Mouse (Mus musculus) thymus, postnatal 0 days (tissue): ENCODE results near the gene Bmp3. TPM values are rescaled to one million over a fixed set of nuclear protein-coding genes. Genes with fewer than 3 reads are reported as not detected.

Experiments
- DNase-seq: peaks from one replicate; pipeline ENCODE4 v3.0.0-alpha.2; 2015; ENCODE audit warnings: low spot score
- polyA plus RNA-seq: library from polyadenylated mRNA; unstranded; fragments of >200 nt; fragmentation: Nextera tagmentation; extraction: Ambion mirVana; gene quantifications from 2 replicates; pipeline ENCODE4 v1.2.1, GENCODE M21; 2015

The Bmp3 gene
- polyA plus RNA-seq = 0.38 and 0.42 TPM in 2 replicates

- no peak for DNase-seq
Observed at GRCm38 (mm10) chr5:98854264-98854626, at the start of gene Bmp3. Bmp3 (plus strand) TSS chr5:98854415.

DNA sequence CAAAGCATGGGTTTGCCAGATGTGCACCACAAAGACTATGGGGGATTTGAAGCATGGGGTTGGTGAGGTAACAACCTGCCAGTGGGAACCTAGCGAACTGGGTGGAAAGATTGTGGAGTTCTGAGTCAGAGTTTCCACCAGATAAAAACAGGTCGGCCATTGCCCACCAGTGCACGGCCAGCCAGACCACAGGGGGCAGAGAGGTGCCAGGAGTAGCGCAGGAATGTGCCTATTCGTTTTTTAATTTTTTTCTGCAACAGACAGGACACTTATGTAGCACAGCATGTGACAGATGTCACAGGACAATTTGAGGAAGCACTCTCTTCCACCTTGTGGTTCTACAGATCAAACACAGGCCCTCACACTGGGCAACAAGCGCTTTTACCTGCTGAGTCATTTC lies 49.5 kb upstream of the Bmp3 start:
- DNase-seq = no peak

DNA sequence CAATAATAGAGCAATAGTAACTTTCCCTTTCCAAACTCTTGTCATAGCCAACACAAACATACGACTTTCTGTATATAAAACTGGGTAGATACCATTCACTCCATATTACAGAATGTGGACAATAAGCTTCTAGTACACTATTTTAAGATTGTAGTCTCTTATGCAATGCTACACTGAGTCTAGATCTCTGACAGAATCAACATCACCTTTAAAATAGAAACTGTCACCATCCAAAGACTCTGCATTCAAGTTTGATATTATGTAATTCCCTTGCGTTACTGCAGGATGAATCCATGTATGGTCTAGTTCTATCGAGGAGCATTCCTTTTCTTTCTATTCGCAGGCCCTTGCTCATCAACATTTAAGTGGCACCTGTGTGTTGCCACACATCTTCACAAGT lies 47.7 kb upstream of the Bmp3 start:
- DNase-seq = no peak

- no peak for DNase-seq
Observed at GRCm38 (mm10) chr5:98807022-98807421, 47.2 kb upstream of the Bmp3 start.

DNA sequence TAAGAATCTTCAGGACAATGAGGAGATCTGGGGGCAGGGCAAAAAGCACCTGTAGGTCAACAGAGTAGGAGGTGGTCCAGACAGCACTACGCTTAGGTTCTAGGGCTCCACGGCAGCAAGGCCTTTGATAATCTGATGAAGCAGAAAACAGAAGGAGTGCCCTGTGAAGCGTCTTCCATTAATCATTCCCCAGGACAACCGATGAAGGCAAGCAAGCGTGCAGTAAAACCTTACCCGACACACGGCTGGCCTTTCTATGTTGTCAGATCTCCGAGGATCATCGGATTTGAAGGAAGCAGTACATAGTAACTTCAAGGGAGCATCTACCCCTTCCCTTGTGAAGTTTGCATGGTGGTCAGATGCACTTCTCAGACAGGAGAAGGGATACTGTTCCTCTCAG lies 46.3 kb upstream of the Bmp3 start:
- no peak for DNase-seq

- no peak for DNase-seq
Observed at GRCm38 (mm10) chr5:98812380-98812779, 41.8 kb upstream of the Bmp3 start.

DNA sequence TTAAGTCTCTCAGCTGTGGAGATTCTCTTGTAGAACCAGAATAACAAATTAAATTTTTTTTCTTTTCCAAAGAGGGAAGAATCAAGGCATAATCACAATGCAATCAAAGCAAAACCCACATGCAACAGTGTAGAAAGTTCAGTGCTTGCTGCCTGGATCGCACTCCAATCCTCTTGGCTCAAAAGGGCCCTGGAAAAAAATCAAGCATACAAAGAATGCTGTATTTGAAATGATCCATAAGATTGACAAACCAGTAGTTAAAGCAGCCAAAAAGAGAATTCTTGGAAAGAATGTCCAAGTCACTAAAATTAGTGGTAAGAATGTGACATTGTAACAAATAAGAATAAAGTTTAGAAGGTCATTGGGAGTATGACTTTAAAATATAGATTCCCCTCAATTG lies 38.9 kb upstream of the Bmp3 start:
- DNase-seq = no peak

GRCm38 (mm10) chr5:98833760-98834159 lies 20.5 kb upstream of the Bmp3 start:
- DNase-seq = no peak

DNA sequence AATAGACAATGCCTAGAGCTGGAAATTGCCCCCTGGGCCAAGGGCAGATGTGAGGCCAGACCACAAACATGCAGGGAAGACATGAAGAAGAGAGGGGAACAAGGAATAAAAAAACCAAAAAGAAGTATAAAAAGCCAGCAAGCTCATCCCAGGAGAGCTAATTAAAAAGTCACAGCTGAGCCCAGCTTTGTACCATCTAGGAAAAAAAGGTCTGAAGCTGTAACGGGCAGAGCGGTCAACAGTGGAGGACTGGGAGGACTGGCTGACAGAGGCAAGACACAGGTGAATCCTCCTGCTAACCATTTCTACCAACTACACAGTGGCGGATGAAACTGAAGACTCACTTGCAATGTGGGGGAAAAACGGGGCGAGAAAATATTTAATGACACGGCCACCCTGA lies 19.9 kb upstream of the Bmp3 start:
- DNase-seq = no peak

DNA sequence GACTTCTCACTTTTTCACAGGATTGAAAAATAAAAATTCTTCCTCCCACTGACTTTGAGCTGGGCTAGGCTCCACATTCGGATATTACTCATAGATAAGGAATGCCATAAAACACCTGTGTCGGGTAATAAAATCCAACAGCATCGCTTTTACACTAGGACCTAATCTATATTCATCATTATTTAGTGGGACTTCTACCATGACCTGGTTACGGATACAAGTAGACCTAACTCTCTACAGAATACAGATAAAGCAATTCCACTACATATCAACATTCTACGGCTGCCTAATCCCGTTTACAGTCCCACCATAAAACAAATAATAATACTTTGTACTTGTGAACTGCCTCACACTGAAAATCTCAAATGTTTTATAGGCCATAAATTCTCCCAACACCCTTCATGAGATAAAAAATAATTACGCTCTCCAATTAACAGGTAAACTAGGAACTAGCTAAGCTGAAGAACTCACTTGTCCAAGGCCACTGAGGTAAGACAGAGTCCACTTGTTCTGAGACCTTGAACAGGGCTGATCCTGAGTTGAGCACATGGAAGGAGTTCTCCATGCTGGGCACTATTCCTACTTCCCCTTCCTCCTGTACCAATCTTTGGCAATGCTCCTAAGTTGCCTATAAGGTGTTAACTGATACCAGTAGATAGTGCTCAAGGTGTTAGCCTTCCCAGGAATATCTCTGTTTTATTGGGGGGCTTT lies 11.5 kb upstream of the Bmp3 start:
- DNase-seq = no peak

- DNase-seq = no peak
Observed at GRCm38 (mm10) chr5:98844664-98845063, 9.6 kb upstream of the Bmp3 start.

GRCm38 (mm10) chr5:98854627-98855564 lies 681 bp downstream of the Bmp3 start:
- DNase-seq = no peak

DNA sequence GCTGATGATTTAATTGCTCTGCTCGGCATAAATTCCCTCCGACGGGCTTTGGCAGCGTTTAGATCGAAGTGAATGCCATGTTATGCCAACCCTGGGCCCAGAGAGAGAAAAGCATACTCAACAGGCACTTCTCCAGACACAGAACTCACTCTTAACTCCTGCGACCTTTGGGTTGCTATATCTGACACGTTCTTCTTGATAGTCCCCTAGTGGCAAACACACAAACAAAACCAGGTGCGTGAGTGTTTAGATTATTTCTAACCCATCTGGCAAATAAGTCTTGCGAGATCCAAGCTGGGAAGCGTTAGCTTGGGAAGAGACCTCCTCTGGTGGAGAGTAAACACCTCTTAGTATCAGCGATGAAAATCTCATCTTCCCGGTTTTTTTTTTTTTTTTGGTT lies 1.5 kb downstream of the Bmp3 start:
- no peak for DNase-seq

- DNase-seq = no peak
Observed at GRCm38 (mm10) chr5:98856356-98856755, 2.1 kb downstream of the Bmp3 start.

GRCm38 (mm10) chr5:98863891-98864290 lies 9.7 kb downstream of the Bmp3 start:
- peak; percentile 9 for DNase-seq

GRCm38 (mm10) chr5:98865146-98865545 lies 10.9 kb downstream of the Bmp3 start:
- no peak for DNase-seq

- no peak for DNase-seq
Observed at GRCm38 (mm10) chr5:98876056-98876455, 21.8 kb downstream of the Bmp3 start.

DNA sequence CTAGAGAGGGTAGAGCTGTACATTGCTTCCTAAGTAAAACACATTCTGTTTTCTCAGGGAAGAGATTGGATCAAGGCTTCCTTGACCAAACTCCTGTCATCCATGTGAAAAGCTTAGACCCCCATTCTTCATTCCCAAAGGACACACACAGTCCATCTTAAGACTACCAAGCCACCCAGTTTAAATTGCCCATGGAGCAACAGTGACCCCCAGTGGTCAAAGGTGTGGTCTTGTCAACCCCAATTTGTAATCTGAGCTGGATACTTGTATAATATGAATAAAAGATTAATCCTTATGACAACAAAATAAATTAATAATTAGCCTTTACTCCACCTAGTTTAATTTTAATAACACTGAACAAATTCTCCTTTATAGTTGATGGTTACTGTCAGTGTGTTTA lies 24.7 kb downstream of the Bmp3 start:
- no peak for DNase-seq

DNA sequence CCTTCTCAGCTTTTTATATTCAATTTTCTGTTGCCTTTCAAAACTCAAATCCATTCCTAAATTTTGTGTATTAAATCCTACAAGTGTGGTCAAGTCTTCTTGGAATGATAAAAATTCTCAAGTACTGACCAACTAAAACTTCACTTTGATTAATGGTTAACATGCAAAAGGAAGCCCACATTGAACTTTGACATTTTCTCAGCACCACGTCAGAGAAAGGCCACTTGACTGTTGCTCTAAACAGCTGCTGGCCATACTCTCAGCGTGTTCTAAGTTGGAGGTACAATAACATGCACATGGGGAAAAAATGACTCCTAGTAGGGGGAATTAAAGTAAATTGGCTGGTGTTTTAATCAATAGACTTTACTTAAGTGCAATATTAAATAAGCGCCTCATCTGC lies 27.9 kb downstream of the Bmp3 start:
- DNase-seq = no peak

GRCm38 (mm10) chr5:98890544-98891050 lies 36.4 kb downstream of the Bmp3 start:
- DNase-seq = no peak

DNA sequence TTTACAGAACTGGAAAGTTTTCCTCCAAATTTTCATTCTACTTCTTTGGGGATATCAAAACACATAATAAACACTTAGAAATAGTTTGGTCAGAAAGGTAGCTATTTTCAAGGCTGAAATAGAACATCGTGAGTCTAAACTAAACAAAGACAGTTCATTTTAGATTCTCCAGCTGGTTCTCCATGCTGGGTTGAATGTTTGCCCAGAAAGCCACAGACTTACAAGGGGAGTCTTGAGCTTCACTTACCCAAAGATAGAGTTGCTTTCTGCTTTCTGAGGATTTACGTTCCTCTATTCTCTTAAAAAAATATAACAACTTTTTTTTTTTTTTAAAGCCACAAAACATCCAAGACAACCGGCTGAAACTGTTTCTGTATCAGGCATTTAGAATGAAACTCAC lies 40.1 kb downstream of the Bmp3 start:
- DNase-seq = no peak

GRCm38 (mm10) chr5:98897946-98898345 lies 43.7 kb downstream of the Bmp3 start:
- DNase-seq = no peak
